Mouse (Mus musculus) midbrain, postnatal 0 days (tissue): ENCODE data around the gene Hipk2. TPM values are rescaled to one million over a fixed set of nuclear protein-coding genes. Genes with fewer than 3 reads are reported as not detected.

Experiments
- ATAC-seq: fragments of 200-750 bp; cut with Nextera tagmentation; 2 replicates; pipeline ENCODE4 v1.8.0; 2017; ENCODE audit warnings: moderate number of reproducible peaks, mild to moderate bottlenecking, moderate TSS enrichment, moderate library complexity; ENCODE audit not compliant: low FRiP score
- DNase-seq: peaks from one replicate; pipeline ENCODE4 v3.0.0-alpha.2; 2015; ENCODE audit warnings: low spot score
- H3K27ac ChIP-seq: fragments of 300-500 bp; sonication (generic); 2 replicates; pipeline ENCODE4 v1.5.1; 2014; ENCODE audit warnings: low read depth, mild to moderate bottlenecking, low read length, mixed read lengths
- H3K27me3 ChIP-seq: fragments of 300-500 bp; sonication (generic); 2 replicates; pipeline ENCODE4 v1.6.1; 2014; ENCODE audit warnings: low read length, control low read depth, mixed read lengths; ENCODE audit not compliant: insufficient read depth
- H3K36me3 ChIP-seq: fragments of 300-500 bp; sonication (generic); 2 replicates; pipeline ENCODE4 v1.6.1; 2014; ENCODE audit warnings: low read length, control low read depth, mixed read lengths; ENCODE audit not compliant: insufficient read depth
- H3K4me1 ChIP-seq: fragments of 300-500 bp; sonication (generic); 2 replicates; pipeline ENCODE4 v1.6.1; 2014; ENCODE audit warnings: mild to moderate bottlenecking, control low read depth, antibody characterized with exemption, low read length, mixed read lengths; ENCODE audit not compliant: insufficient read depth
- H3K4me2 ChIP-seq: fragments of 300-500 bp; sonication (generic); 2 replicates; pipeline ENCODE4 v1.6.1; 2014; ENCODE audit warnings: low read depth, mild to moderate bottlenecking, low read length, mixed read lengths; ENCODE audit not compliant: poor library complexity, severe bottlenecking
- H3K4me3 ChIP-seq: fragments of 300-500 bp; sonication (generic); 2 replicates; pipeline ENCODE4 v1.5.1; 2014; ENCODE audit warnings: low read depth, mild to moderate bottlenecking, low read length, moderate library complexity
- H3K9ac ChIP-seq: fragments of 300-500 bp; sonication (generic); replicated peaks from 2 replicates; pipeline ENCODE4 v1.6.1; 2014; ENCODE audit warnings: mild to moderate bottlenecking, low read length, moderate library complexity, mixed read lengths; ENCODE audit not compliant: poor library complexity, severe bottlenecking
- H3K9me3 ChIP-seq: fragments of 300-500 bp; sonication (generic); 2 replicates; pipeline ENCODE4 v1.6.1; 2016; ENCODE audit warnings: low read length, control low read depth
- CTCF ChIP-seq: IDR thresholded peaks from 2 replicates; pipeline ENCODE4 v1.5.1; 2016; ENCODE audit warnings: antibody characterized with exemption, mild to moderate bottlenecking
- WGBS: fragments of 180-500 bp; shearing (Covaris S2); extraction: QIAGEN DNeasy Blood & Tissue Kit; methylation state at CpG from one replicate; pipeline ENCODE4 v1.1.7; 2014; 5-methylcytosine and 5-hydroxymethylcytosine counted together
- polyA plus RNA-seq: library from polyadenylated mRNA; unstranded; fragments of >200 nt; fragmentation: Nextera tagmentation; extraction: Ambion mirVana; gene quantifications from 2 replicates; pipeline ENCODE4 v1.2.1, GENCODE M21; 2015
- total RNA-seq: library from RNA; depleted of rRNA; stranded (reverse); fragments of >200 nt; gene quantifications from 2 replicates; pipeline ENCODE4 v1.2.3, GENCODE M21; 2014

The Hipk2 gene
- total and polyA plus RNA-seq, 2 experiments from 2014 or later = 24.3 to 71.0 TPM

DNA sequence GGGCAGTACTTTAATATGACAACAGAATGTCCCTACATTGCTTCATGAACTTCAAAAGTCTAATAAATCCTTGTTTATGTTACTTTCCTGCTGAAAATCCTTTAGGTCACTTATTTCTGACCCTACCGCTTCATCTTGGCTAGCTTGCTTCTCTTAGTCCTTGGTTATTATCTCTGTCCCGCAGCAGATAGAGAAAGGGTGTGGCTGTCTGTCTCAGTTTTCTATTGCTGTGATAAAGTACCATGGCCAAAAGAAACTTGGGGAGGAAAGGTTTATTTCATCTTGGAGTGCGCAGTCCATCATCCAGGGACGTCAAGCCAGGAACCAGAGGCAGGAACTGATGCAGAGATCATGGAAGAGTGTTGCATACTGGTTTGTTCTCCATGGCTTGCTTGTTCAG lies 40.6 kb upstream of the Hipk2 start:
- ATAC-seq = no peak
- 95% methylated on average over 4 of the region's 4 CpGs for WGBS
- no peaks in the 10 kb centered on the region for H3K27me3 ChIP-seq

GRCm38 (mm10) chr6:38915776-38916175 lies 39.8 kb upstream of the Hipk2 start:
- H3K4me3 ChIP-seq = no peak overlapping the region
- DNase-seq (no peak), ATAC-seq (no peak)
- WGBS = 69% methylated on average over 5 of the region's 5 CpGs
- 0 out of 2 replicates have a peak, but pooled peaks cover 3% of the 10 kb centered on the region for H3K4me1 ChIP-seq
- no peak overlapping the region for H3K9ac ChIP-seq
- H3K27me3 ChIP-seq = no peaks in the 10 kb centered on the region
- H3K27ac ChIP-seq = no peak overlapping the region
- no peak overlapping the region for H3K4me2 ChIP-seq
- no peak for TF ChIP-seq CTCF
- H3K9me3 ChIP-seq = no peaks in the 10 kb centered on the region
- H3K36me3 ChIP-seq = no peaks in the 10 kb centered on the region

More for the DNA sequence above, 40.6 kb upstream of the Hipk2 start:
- Histone ChIP-seq H3K27ac (no peak overlapping the region), H3K4me2 (no peak overlapping the region), H3K9me3 (no peaks in the 10 kb centered on the region), H3K9ac (no peak overlapping the region), H3K4me3 (no peak overlapping the region), H3K4me1 (0 out of 2 replicates have a peak, but pooled peaks cover 3% of the 10 kb centered on the region), H3K36me3 (no peaks in the 10 kb centered on the region)
- no peak for TF ChIP-seq CTCF
- DNase-seq = no peak

- H3K27me3 ChIP-seq = no peaks in the 10 kb centered on the region
- ATAC-seq (peak; percentile 50), DNase-seq (peak; percentile 26)
- 0 out of 2 replicates have a peak, but pooled peaks cover 3% of the 10 kb centered on the region for H3K4me1 ChIP-seq
- no peak overlapping the region for H3K9ac ChIP-seq
- peak overlapping the region; percentile 47 for H3K27ac ChIP-seq
- no peak overlapping the region for H3K4me2 ChIP-seq
- H3K36me3 ChIP-seq = no peaks in the 10 kb centered on the region
- WGBS = 36% methylated on average over 10 of the region's 10 CpGs
- TF ChIP-seq CTCF = no peak
- no peaks in the 10 kb centered on the region for H3K9me3 ChIP-seq
- H3K4me3 ChIP-seq = no peak overlapping the region
Observed at GRCm38 (mm10) chr6:38914181-38914580, 38.2 kb upstream of the Hipk2 start.

DNA sequence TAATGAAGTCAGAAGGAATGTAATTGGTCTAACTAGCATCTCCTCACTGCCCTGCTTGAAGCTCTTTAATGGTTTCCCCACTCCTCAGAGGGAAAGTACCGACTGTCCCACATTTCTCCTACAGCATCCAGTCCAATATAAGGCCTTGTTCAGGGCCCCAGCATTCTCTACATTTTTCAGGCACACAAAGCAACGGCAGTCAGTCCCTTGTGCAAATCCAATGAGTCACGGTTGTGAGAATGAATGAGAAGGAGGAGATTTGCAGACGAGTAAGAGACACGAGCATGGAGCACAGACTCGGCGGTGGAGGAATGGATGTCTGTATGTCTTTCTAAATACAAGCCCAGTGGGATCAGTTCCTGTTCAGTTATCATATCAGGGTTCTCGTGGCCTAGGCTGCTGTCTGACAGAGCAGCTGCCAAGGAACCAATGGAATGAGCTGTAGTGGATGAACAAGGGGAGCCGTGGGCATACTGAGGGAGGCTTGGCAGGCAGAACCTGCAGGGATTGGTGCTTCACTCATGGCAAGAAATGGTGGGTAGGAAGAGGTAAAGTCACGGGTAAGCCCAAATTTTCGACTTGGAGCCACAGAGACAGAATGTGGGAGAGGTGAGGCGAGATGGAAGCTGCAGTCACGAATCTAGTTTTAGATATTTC lies 37.5 kb upstream of the Hipk2 start:
- H3K4me2 ChIP-seq = no peak overlapping the region
- no peak for DNase-seq
- H3K4me1 ChIP-seq = 0 out of 2 replicates have a peak, but pooled peaks cover 3% of the 10 kb centered on the region
- WGBS = 30% methylated on average over 13 of the region's 13 CpGs
- no peak for ATAC-seq
- H3K36me3 ChIP-seq = no peaks in the 10 kb centered on the region
- H3K9ac ChIP-seq = no peak overlapping the region
- TF ChIP-seq CTCF = no peak
- H3K4me3 ChIP-seq = no peak overlapping the region
- peak overlapping the region; percentile 47; the same call in 1 of the 2 replicates for H3K27ac ChIP-seq
- H3K9me3 ChIP-seq = no peaks in the 10 kb centered on the region
- H3K27me3 ChIP-seq = no peaks in the 10 kb centered on the region

- WGBS = 80% methylated on average over 9 of the region's 9 CpGs
- no peaks in the 10 kb centered on the region for H3K27me3 ChIP-seq
Observed at GRCm38 (mm10) chr6:38912845-38913244, 36.9 kb upstream of the Hipk2 start.

GRCm38 (mm10) chr6:38912121-38912660 lies 36.2 kb upstream of the Hipk2 start:
- Histone ChIP-seq H3K4me3 (no peak overlapping the region), H3K9ac (no peak overlapping the region)
- no peak for ATAC-seq

More at GRCm38 (mm10) chr6:38912845-38913244, 36.9 kb upstream of the Hipk2 start:
- Histone ChIP-seq H3K9me3 (no peaks in the 10 kb centered on the region), H3K4me1 (0 out of 2 replicates have a peak, but pooled peaks cover 3% of the 10 kb centered on the region), H3K36me3 (no peaks in the 10 kb centered on the region), H3K4me3 (no peak overlapping the region), H3K27ac (no peak overlapping the region), H3K9ac (no peak overlapping the region), H3K4me2 (no peak overlapping the region)
- DNase-seq (peak; percentile 58), ATAC-seq (no peak)
- TF ChIP-seq CTCF = no peak

More at GRCm38 (mm10) chr6:38912121-38912660, 36.2 kb upstream of the Hipk2 start:
- no peaks in the 10 kb centered on the region for H3K9me3 ChIP-seq
- no peak for TF ChIP-seq CTCF
- DNase-seq = no peak
- 0 out of 2 replicates have a peak, but pooled peaks cover 3% of the 10 kb centered on the region for H3K4me1 ChIP-seq
- no peak overlapping the region for H3K27ac ChIP-seq
- no peaks in the 10 kb centered on the region for H3K27me3 ChIP-seq
- no peak overlapping the region for H3K4me2 ChIP-seq
- H3K36me3 ChIP-seq = no peaks in the 10 kb centered on the region
